Mouse (Mus musculus): ENCODE data around the gene Dnm3. TPM values are rescaled to one million over a fixed set of nuclear protein-coding genes. Genes with fewer than 3 reads are reported as not detected.
A peak's percentile ranks its signal among the peaks of the same experiment; 100 is the strongest.
"Not testable (repeated sequence)": the region's sequence is repeated elsewhere in the genome, so short reads cannot be mapped to it uniquely, and the experiment has no call there.

Dnm3 gene
- polyA plus RNA-seq, 1 experiment from 2014 or later = 11.3 TPM

GRCm38 (mm10) chr1:162422826-162423225, 55.0 kb downstream of the Dnm3 start:
- no peaks in the 10 kb centered on the region for H3K9me3 ChIP-seq (replicated peaks; ENCODE audit: control insufficient read depth, low read length)
- no peaks in the 10 kb centered on the region for H3K4me1 ChIP-seq (ENCODE audit: control insufficient read depth, insufficient read depth, low read length)
- no peak overlapping the region for H3K4me3 ChIP-seq (ENCODE audit: low read depth, low read length)
- H3K36me3 ChIP-seq (replicated peaks; ENCODE audit: control insufficient read depth, insufficient read depth, low read depth, low read length) = no peaks in the 10 kb centered on the region
- ATAC-seq (replicated peaks; ENCODE audit: insufficient number of reproducible peaks, low FRiP score, low TSS enrichment, low read depth) = no peak
- H3K9ac ChIP-seq (replicated peaks; ENCODE audit: low read length) = no peak overlapping the region
- no peak for DNase-seq (ENCODE audit: low spot score)
- no peak overlapping the region for H3K4me2 ChIP-seq (ENCODE audit: low read depth, low read length)
- H3K27me3 ChIP-seq (ENCODE audit: control insufficient read depth, insufficient read depth, low read length) = no peaks in the 10 kb centered on the region
- 87% methylated on average over 6 of the region's 6 CpGs for WGBS
- H3K27ac ChIP-seq (replicated peaks; ENCODE audit: low read depth, low read length) = no peak overlapping the region

- H3K9ac ChIP-seq (replicated peaks; ENCODE audit: low read length) = no peak overlapping the region
- no peaks in the 10 kb centered on the region for H3K36me3 ChIP-seq (replicated peaks; ENCODE audit: control insufficient read depth, insufficient read depth, low read depth, low read length)
- H3K4me1 ChIP-seq (ENCODE audit: control insufficient read depth, insufficient read depth, low read length) = no peaks in the 10 kb centered on the region
- H3K4me3 ChIP-seq (ENCODE audit: low read depth, low read length) = no peak overlapping the region
- no peak overlapping the region for H3K27ac ChIP-seq (replicated peaks; ENCODE audit: low read depth, low read length)
- H3K4me2 ChIP-seq (ENCODE audit: low read depth, low read length) = no peak overlapping the region
- no peaks in the 10 kb centered on the region for H3K9me3 ChIP-seq (replicated peaks; ENCODE audit: control insufficient read depth, low read length)
- 0 out of 2 replicates have a peak, but pooled peaks have one; percentile 29 for ATAC-seq (replicated peaks; ENCODE audit: insufficient number of reproducible peaks, low FRiP score, low TSS enrichment, low read depth)
- no peaks in the 10 kb centered on the region for H3K27me3 ChIP-seq (ENCODE audit: control insufficient read depth, insufficient read depth, low read length)
- peak; percentile 43 for DNase-seq (ENCODE audit: low spot score)
- WGBS = 26% methylated on average over 1 of the region's 1 CpGs
Measured at GRCm38 (mm10) chr1:162413791-162414190, 64.0 kb downstream of the Dnm3 start.

DNA sequence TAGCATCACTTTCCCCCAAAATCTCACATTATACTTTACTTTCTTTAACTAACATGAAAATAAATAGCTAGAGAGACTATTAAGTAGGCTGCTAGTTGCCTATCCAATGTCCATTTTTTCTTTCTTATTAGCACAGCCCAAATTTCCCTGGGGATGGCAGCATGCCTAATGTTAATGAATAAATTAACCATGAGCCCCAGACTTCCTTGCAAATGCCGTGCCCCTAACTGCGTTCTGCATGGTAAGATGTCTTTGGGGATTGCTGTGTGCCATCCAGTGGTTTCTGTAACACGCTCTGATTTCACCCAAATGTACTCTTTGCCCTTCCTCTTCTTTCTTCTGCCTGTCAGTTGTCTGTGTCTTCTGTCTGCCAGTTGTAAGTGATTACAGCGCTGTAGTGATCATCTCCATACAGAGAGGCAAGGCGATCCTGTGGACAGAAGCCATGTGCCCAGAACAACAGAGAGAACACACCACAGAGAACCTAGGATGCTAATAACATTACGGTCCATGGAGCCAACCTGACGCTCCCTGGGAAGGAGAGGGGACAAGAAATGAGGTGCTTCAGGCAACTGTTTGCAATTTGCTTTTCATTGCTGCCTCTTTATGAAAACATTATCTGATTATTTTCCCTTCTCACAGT, 64.9 kb downstream of the Dnm3 start:
- no peaks in the 10 kb centered on the region for H3K36me3 ChIP-seq (replicated peaks; ENCODE audit: control insufficient read depth, insufficient read depth, low read depth, low read length)
- WGBS = 65% methylated on average over 7 of the region's 7 CpGs
- H3K4me1 ChIP-seq (ENCODE audit: control insufficient read depth, insufficient read depth, low read length) = no peaks in the 10 kb centered on the region
- no peak overlapping the region for H3K9ac ChIP-seq (replicated peaks; ENCODE audit: low read length)
- H3K27me3 ChIP-seq (ENCODE audit: control insufficient read depth, insufficient read depth, low read length) = no peaks in the 10 kb centered on the region
- no peak overlapping the region for H3K27ac ChIP-seq (replicated peaks; ENCODE audit: low read depth, low read length)
- ATAC-seq (replicated peaks; ENCODE audit: insufficient number of reproducible peaks, low FRiP score, low TSS enrichment, low read depth) = no peak
- H3K4me2 ChIP-seq (ENCODE audit: low read depth, low read length) = no peak overlapping the region
- DNase-seq (ENCODE audit: low spot score) = no peak
- no peaks in the 10 kb centered on the region for H3K9me3 ChIP-seq (replicated peaks; ENCODE audit: control insufficient read depth, low read length)
- no peak overlapping the region for H3K4me3 ChIP-seq (ENCODE audit: low read depth, low read length)

DNA sequence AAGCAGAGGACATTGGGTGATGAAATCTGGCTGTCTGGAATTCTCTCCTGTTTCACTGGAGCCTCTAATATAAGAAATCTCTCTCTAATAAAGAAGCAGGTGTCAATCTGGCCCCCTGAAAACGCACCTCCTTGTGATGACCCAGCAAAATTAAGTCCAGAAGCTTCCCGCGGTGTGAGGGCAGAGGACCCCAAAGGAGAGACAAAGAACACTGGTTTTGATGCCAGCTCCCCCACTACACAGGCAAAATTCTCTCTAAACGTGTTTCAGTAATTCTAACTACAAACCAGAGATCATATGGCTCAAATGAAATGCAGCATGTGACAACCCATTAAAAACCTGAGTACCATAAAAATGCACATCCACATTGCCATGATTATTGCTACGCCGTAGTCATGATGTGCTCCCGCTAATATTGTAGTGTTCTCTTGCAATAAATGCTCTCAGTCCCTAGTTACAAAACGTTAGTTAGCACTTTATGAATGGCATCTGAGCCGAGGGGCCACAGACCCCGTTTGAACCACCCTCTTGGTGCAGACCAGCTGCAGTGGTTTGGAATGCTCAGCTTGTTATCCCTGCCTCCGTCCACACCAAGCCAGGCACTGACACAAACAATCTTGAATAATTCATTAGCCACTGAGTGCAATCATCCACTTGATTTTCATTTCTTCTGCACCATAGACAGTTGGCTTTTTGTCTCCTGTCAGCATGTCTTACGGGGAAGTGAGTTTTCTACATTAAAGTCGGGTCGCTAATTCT, 67.4 kb downstream of the Dnm3 start:
- H3K4me2 ChIP-seq (ENCODE audit: low read depth, low read length) = no peak overlapping the region
- no peak overlapping the region for H3K9ac ChIP-seq (replicated peaks; ENCODE audit: low read length)

GRCm38 (mm10) chr1:162394549-162394948, 83.3 kb downstream of the Dnm3 start:
- DNase-seq (ENCODE audit: low spot score) = no peak
- no peaks in the 10 kb centered on the region for H3K9me3 ChIP-seq (replicated peaks; ENCODE audit: control insufficient read depth, low read length)
- 57% methylated on average over 4 of the region's 4 CpGs for WGBS
- no peak overlapping the region for H3K4me3 ChIP-seq (ENCODE audit: low read depth, low read length)
- no peak overlapping the region for H3K4me2 ChIP-seq (ENCODE audit: low read depth, low read length)
- no peak overlapping the region for H3K27ac ChIP-seq (replicated peaks; ENCODE audit: low read depth, low read length)
- no peaks in the 10 kb centered on the region for H3K27me3 ChIP-seq (ENCODE audit: control insufficient read depth, insufficient read depth, low read length)
- ATAC-seq (replicated peaks; ENCODE audit: insufficient number of reproducible peaks, low FRiP score, low TSS enrichment, low read depth) = no peak
- no peaks in the 10 kb centered on the region for H3K36me3 ChIP-seq (replicated peaks; ENCODE audit: control insufficient read depth, insufficient read depth, low read depth, low read length)
- H3K4me1 ChIP-seq (ENCODE audit: control insufficient read depth, insufficient read depth, low read length) = no peaks in the 10 kb centered on the region
- no peak overlapping the region for H3K9ac ChIP-seq (replicated peaks; ENCODE audit: low read length)

More for the DNA sequence above, 67.4 kb downstream of the Dnm3 start:
- no peaks in the 10 kb centered on the region for H3K9me3 ChIP-seq (replicated peaks; ENCODE audit: control insufficient read depth, low read length)
- H3K36me3 ChIP-seq (replicated peaks; ENCODE audit: control insufficient read depth, insufficient read depth, low read depth, low read length) = no peaks in the 10 kb centered on the region
- ATAC-seq (replicated peaks; ENCODE audit: insufficient number of reproducible peaks, low FRiP score, low TSS enrichment, low read depth) (no peak), DNase-seq (ENCODE audit: low spot score) (no peak)
- no peak overlapping the region for H3K4me3 ChIP-seq (ENCODE audit: low read depth, low read length)
- no peaks in the 10 kb centered on the region for H3K27me3 ChIP-seq (ENCODE audit: control insufficient read depth, insufficient read depth, low read length)
- H3K4me1 ChIP-seq (ENCODE audit: control insufficient read depth, insufficient read depth, low read length) = no peaks in the 10 kb centered on the region
- no peak overlapping the region for H3K27ac ChIP-seq (replicated peaks; ENCODE audit: low read depth, low read length)
- 76% methylated on average over 14 of the region's 14 CpGs for WGBS

DNA sequence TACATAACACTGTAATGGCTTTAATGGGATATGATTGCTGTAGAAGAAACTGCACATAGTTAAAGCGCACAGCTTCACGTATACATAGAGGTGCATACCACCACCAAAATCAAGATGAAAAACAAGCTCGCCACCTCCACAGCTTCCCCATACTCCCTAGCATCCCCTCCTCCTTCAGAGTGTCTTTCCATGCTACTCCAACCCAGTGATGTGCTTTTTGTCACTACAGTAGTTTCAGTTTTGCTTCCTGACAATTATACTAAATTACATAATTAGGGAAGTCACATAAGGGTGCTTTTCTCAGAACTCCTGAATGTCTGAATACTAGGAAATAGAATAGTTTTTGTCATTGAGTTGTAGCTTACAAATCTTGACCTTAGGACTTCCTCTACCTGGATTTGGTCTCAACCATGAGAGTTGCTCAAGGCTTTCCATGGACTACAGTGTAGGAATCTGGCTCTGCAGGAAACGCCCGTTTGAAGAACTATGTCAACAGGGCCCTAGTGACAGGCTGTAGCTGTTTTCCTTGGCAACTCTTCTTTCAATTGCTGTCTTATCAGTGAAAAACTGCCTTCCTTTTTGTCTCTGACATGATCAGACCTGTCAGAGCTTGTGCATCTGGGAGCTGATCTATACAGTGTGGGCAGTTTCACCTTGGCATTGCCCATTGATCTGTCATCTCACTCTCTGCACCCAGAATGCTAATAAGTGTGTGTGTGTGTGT, 89.2 kb downstream of the Dnm3 start:
- Histone ChIP-seq H3K27ac (replicated peaks; ENCODE audit: low read depth, low read length) (no peak overlapping the region), H3K4me3 (ENCODE audit: low read depth, low read length) (no peak overlapping the region), H3K4me2 (ENCODE audit: low read depth, low read length) (no peak overlapping the region), H3K9me3 (replicated peaks; ENCODE audit: control insufficient read depth, low read length) (no peaks in the 10 kb centered on the region), H3K9ac (replicated peaks; ENCODE audit: low read length) (no peak overlapping the region), H3K4me1 (ENCODE audit: control insufficient read depth, insufficient read depth, low read length) (no peaks in the 10 kb centered on the region), H3K36me3 (replicated peaks; ENCODE audit: control insufficient read depth, insufficient read depth, low read depth, low read length) (no peaks in the 10 kb centered on the region), H3K27me3 (ENCODE audit: control insufficient read depth, insufficient read depth, low read length) (no peaks in the 10 kb centered on the region)
- DNase-seq (ENCODE audit: low spot score) (no peak), ATAC-seq (replicated peaks; ENCODE audit: insufficient number of reproducible peaks, low FRiP score, low TSS enrichment, low read depth) (no peak)
- WGBS = 69% methylated on average over 5 of the region's 5 CpGs

- not testable (repeated sequence) for H3K27ac ChIP-seq (replicated peaks; ENCODE audit: low read depth, low read length)
- WGBS = 96% methylated on average over 1 of the region's 1 CpGs
Measured at GRCm38 (mm10) chr1:162373068-162373467, 104.8 kb downstream of the Dnm3 start.

DNA sequence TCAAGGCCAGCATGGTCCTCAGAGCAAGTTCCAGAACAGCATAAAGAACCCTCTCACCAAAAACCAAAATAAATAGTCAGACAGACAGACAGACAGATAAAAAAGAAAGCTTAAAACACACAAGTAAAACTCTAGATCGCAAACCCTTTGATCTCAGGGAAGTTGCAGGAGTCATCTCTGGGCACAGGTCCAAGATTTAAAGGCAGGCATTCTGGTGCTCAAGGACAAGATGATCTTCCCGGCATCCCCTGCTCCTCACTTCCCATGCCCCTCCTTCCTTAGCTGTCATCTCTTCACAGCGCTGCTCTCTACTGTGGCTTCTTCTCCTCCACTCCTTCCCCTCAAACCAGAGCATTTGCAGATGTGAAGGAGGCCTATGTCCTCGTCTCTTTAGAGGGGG, 108.1 kb downstream of the Dnm3 start:
- no peak for DNase-seq (ENCODE audit: low spot score)
- H3K4me3 ChIP-seq (ENCODE audit: low read depth, low read length) = no peak overlapping the region
- WGBS = 77% methylated on average over 4 of the region's 4 CpGs
- no peak for ATAC-seq (replicated peaks; ENCODE audit: insufficient number of reproducible peaks, low FRiP score, low TSS enrichment, low read depth)
- H3K27ac ChIP-seq (replicated peaks; ENCODE audit: low read depth, low read length) = no peak overlapping the region
- no peaks in the 10 kb centered on the region for H3K4me1 ChIP-seq (ENCODE audit: control insufficient read depth, insufficient read depth, low read length)
- no peaks in the 10 kb centered on the region for H3K27me3 ChIP-seq (ENCODE audit: control insufficient read depth, insufficient read depth, low read length)
- no peaks in the 10 kb centered on the region for H3K9me3 ChIP-seq (replicated peaks; ENCODE audit: control insufficient read depth, low read length)
- H3K36me3 ChIP-seq (replicated peaks; ENCODE audit: control insufficient read depth, insufficient read depth, low read depth, low read length) = no peaks in the 10 kb centered on the region
- no peak overlapping the region for H3K9ac ChIP-seq (replicated peaks; ENCODE audit: low read length)
- no peak overlapping the region for H3K4me2 ChIP-seq (ENCODE audit: low read depth, low read length)

More at GRCm38 (mm10) chr1:162373068-162373467, 104.8 kb downstream of the Dnm3 start:
- H3K9ac ChIP-seq (replicated peaks; ENCODE audit: low read length); H3K9me3 ChIP-seq (replicated peaks; ENCODE audit: control insufficient read depth, low read length); H3K4me3 ChIP-seq (ENCODE audit: low read depth, low read length); DNase-seq (ENCODE audit: low spot score); H3K4me2 ChIP-seq (ENCODE audit: low read depth, low read length); ATAC-seq (replicated peaks; ENCODE audit: insufficient number of reproducible peaks, low FRiP score, low TSS enrichment, low read depth); H3K27me3 ChIP-seq (ENCODE audit: control insufficient read depth, insufficient read depth, low read length); H3K36me3 ChIP-seq (replicated peaks; ENCODE audit: control insufficient read depth, insufficient read depth, low read depth, low read length); H3K4me1 ChIP-seq (ENCODE audit: control insufficient read depth, insufficient read depth, low read length): not testable (repeated sequence)
